Mouse (Mus musculus): ENCODE measurements at regions not wholly inside any gene's neighbourhood (a gene's known extent, or its start where the extent isn't known, plus 50 kb on each side); places are given as distances from the start of the nearest gene placed in this dataset.
A peak's percentile ranks its signal among the peaks of the same experiment; 100 is the strongest.

DNA sequence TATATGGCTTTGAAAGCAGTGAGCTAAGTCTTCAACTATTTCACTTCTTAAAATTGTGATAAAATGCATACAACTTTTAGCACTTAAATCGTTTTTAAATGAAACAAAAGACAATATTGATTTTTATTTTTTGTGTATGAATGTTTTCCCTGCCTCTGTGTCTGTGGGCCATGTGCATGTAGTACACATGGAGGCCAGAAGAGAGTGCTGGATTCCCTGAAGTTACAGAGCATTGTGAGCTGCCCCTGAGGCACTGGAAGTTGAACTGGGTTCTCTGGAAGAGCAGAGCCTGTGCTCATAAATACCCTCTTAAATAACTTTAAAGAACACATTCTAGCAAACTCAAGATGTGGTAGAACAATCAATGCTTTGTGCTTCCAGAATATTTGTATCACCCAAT, 61.8 kb upstream of the Gm6812 start:
- no peak for DNase-seq (ENCODE audit: low spot score in 2 of 2)
- intact Hi-C loops (cut with DNase I): loop anchor here (5.0 kb wide), 2 partner anchors 1208 to 1378 kb away; no protein-coding TSS in a partner anchor

DNA sequence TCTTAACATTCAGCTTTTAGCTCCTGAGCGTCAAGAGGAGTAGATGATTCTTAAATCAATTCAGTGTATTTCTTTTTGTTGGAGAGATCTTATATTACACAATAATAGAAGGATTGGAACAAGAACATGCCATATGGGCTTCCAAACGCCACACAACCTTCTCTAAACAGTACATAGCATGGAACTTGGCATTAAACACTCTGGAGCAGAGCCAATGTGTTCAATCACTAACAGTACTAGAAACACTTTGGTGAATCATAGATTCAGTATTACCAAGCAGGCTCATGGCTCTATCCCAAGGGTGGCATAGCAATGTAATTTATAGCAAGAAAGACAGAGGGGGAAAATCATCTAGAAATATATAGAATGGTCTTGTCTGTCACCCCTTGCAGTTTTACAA, 60.4 kb upstream of the Gm6812 start:
- peak; percentile 16 to 23 for DNase-seq (ENCODE audit: low spot score in 2 of 2)
- intact Hi-C loops (cut with DNase I): loop anchor here (5.0 kb wide), 2 partner anchors 1209 to 1379 kb away; no protein-coding TSS in a partner anchor

DNA sequence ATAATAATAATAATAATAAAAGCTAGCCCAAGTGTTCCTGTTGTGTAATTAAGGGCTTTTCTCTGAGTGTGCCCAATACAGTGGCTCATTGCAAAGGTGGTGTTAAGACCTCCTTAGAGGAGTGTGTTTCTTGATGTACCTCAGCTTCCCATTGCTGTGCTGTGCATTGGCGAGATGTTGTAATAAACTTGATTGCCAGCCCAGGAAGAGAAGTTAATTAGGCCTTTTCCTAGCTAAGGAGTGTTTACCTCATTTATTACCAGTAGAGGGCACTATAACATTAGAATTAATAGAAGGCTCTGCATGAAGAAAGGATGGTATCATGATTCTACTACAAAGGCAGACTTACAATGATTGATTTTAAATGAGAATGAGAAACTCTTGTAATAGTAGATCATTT, 57.9 kb upstream of the Gm6812 start:
- intact Hi-C loops (cut with DNase I): loop anchor here (5.0 kb wide), 2 partner anchors 1212 to 1382 kb away; no protein-coding TSS in a partner anchor
- peak in 1 of 2 experiments; percentile 13 for DNase-seq (ENCODE audit: low spot score in 2 of 2)

DNA sequence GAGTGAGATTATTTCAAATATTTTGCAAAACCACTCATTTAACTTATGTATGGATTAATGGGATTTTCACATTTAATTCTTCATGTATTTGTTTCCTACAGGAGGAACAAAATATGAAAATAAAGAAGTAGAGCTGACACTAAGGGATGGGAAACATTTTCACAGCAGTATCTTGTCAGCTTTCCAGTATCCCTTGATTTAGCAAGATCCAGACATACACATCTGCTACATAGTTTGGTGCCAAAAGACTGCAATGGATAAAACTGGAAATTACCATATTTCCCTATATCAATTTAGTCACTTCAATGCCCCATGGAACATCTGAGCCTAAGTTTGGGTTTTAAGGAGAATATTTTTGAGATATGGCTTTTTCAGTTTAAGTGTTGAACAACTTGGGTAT, 52.9 kb upstream of the Gm6812 start:
- intact Hi-C loops (cut with DNase I): no loop called here
- DNase-seq (ENCODE audit: low spot score in 2 of 2): no peak

All from left cerebral cortex, postnatal 14 days (tissue).